ENCODE assay signal across 17 mouse cellular contexts in the genomic region with DNA sequence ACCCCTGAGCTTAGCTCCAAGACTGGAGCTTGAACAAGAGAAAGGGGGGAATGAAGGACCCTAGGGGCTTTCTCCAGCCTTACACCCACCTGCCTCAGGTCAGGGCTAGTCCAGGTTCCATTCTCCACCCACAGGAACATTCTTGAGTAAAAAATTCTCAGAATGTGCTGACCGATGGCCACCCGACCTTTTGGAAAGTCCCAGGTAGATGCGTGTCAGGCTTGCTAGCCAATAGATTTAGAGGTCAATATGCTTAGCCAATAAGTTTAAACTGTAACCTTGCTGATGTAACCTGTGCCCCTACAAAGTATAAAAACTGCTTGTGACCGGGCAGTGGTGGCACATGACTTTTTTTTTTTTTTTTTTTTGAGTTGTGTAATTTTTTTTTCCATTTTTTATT.
"Had no signal": no experiment of that assay in that cellular context is flagged by ENCODE, and none has a peak within 500 bp of the region (broad histone marks: within the 10 kb centered on the region; RNA-seq: fewer than 3 reads in every experiment).

No protein-coding gene starts in this region.

- ATAC-seq: lung, postnatal 0 days; midbrain, embryonic 13.5 days; midbrain, embryonic 15.5 days had no signal

- H3K27me3 ChIP-seq: neural tube, embryonic 12.5 days; stomach, embryonic 15.5 days had no signal

- H3K4me2 ChIP-seq: lung, embryonic 15.5 days; midbrain, embryonic 11.5 days; midbrain, embryonic 13.5 days; midbrain, embryonic 15.5 days; neural tube, embryonic 12.5 days; stomach, embryonic 15.5 days had no signal

- H3K36me3 ChIP-seq: lung, embryonic 15.5 days; midbrain, embryonic 13.5 days; midbrain, embryonic 15.5 days; neural tube, embryonic 12.5 days; stomach, embryonic 15.5 days had no signal

- H3K9me3 ChIP-seq: lung, embryonic 15.5 days; megakaryocyte, embryonic 14.5 days; midbrain, embryonic 13.5 days; midbrain, embryonic 15.5 days; neural tube, embryonic 12.5 days; stomach, embryonic 15.5 days had no signal

- DNase-seq: lung, adult 2 months; lung, postnatal 14 days; lung, postnatal 36 days; right cerebral cortex, postnatal 14 days; thymus, adult 2 months; thymus, postnatal 25 days; thymus, postnatal 4 days had no signal

- H3K9ac ChIP-seq: lung, embryonic 15.5 days; midbrain, embryonic 13.5 days; midbrain, embryonic 15.5 days; neural tube, embryonic 12.5 days; stomach, embryonic 15.5 days had no signal

- H3K4me1 ChIP-seq: midbrain, embryonic 13.5 days; midbrain, embryonic 15.5 days; neural tube, embryonic 12.5 days; stomach, embryonic 15.5 days had no signal

- H3K4me3 ChIP-seq: lung, embryonic 15.5 days; megakaryocyte, embryonic 14.5 days; midbrain, embryonic 13.5 days; midbrain, embryonic 15.5 days; neural tube, embryonic 12.5 days; stomach, embryonic 15.5 days had no signal

- H3K27ac ChIP-seq: lung, embryonic 15.5 days; macrophage; midbrain, embryonic 13.5 days; midbrain, embryonic 15.5 days; neural tube, embryonic 12.5 days; stomach, embryonic 15.5 days; stomach, postnatal 0 days had no signal
